Mouse (Mus musculus): Measurements from ENCODE around the gene Olfr600. TPM values are rescaled to one million over a fixed set of nuclear protein-coding genes. Genes with fewer than 3 reads are reported as not detected.
"Not testable (repeated sequence)": the region's sequence is repeated elsewhere in the genome, so short reads cannot be mapped to it uniquely, and the experiment has no call there.

Gene Olfr600
- polyA plus RNA-seq (2012; rRNA removed) = not detected in 2 replicates

- no peaks in the 10 kb centered on the region for H3K4me1 ChIP-seq (ENCODE audit: control insufficient read depth, insufficient read depth, low read length)
- no peak within 1 kb of the TSS for H3K4me3 ChIP-seq (ENCODE audit: control insufficient read depth, low read depth, low read length)
- TF ChIP-seq POLR2A (IDR thresholded peaks at IDR 0.05; ENCODE audit: control insufficient read depth, low read depth, low read length) (no peak), CTCF (IDR thresholded peaks at IDR 0.05; ENCODE audit: control insufficient read depth, insufficient read depth, insufficient replicate concordance, low read depth, low read length) (no peak)
- no peak within 1 kb of the TSS for H3K27ac ChIP-seq (ENCODE audit: control insufficient read depth, insufficient read depth, low read depth, low read length)
- H3K36me3 ChIP-seq (ENCODE audit: control insufficient read depth, insufficient read depth, low read length) = no peaks in the 10 kb centered on the region
- H3K27me3 ChIP-seq (ENCODE audit: control insufficient read depth, insufficient read depth, low read length) = no peaks in the 10 kb centered on the region
These were observed at the start of gene Olfr600 for GRCm38 (mm10) chr7:103349569-103349968. TSS of gene Olfr600 (minus strand) at chr7:103349669.

GRCm38 (mm10) chr7:103398981-103399380, 49.5 kb upstream of the Olfr600 start:
- Histone ChIP-seq H3K27ac (ENCODE audit: control insufficient read depth, insufficient read depth, low read depth, low read length) (no peak overlapping the region), H3K4me1 (ENCODE audit: control insufficient read depth, insufficient read depth, low read length) (no peaks in the 10 kb centered on the region), H3K4me3 (ENCODE audit: control insufficient read depth, low read depth, low read length) (no peak overlapping the region), H3K27me3 (ENCODE audit: control insufficient read depth, insufficient read depth, low read length) (no peaks in the 10 kb centered on the region), H3K36me3 (ENCODE audit: control insufficient read depth, insufficient read depth, low read length) (no peaks in the 10 kb centered on the region)
- TF ChIP-seq CTCF (IDR thresholded peaks at IDR 0.05; ENCODE audit: control insufficient read depth, insufficient read depth, insufficient replicate concordance, low read depth, low read length) (no peak), POLR2A (IDR thresholded peaks at IDR 0.05; ENCODE audit: control insufficient read depth, low read depth, low read length) (no peak)

- no peaks in the 10 kb centered on the region for H3K27me3 ChIP-seq (ENCODE audit: control insufficient read depth, insufficient read depth, low read length)
- no peak overlapping the region for H3K27ac ChIP-seq (ENCODE audit: control insufficient read depth, insufficient read depth, low read depth, low read length)
- TF ChIP-seq CTCF (IDR thresholded peaks at IDR 0.05; ENCODE audit: control insufficient read depth, insufficient read depth, insufficient replicate concordance, low read depth, low read length) (no peak), POLR2A (IDR thresholded peaks at IDR 0.05; ENCODE audit: control insufficient read depth, low read depth, low read length) (no peak)
- H3K4me1 ChIP-seq (ENCODE audit: control insufficient read depth, insufficient read depth, low read length) = no peaks in the 10 kb centered on the region
- H3K36me3 ChIP-seq (ENCODE audit: control insufficient read depth, insufficient read depth, low read length) = no peaks in the 10 kb centered on the region
- H3K4me3 ChIP-seq (ENCODE audit: control insufficient read depth, low read depth, low read length) = no peak overlapping the region
These were observed 48.3 kb upstream of the Olfr600 start for GRCm38 (mm10) chr7:103397758-103398157.

- TF ChIP-seq CTCF (IDR thresholded peaks at IDR 0.05; ENCODE audit: control insufficient read depth, insufficient read depth, insufficient replicate concordance, low read depth, low read length) = no peak
- no peak for TF ChIP-seq POLR2A (IDR thresholded peaks at IDR 0.05; ENCODE audit: control insufficient read depth, low read depth, low read length)
- H3K4me3 ChIP-seq (ENCODE audit: control insufficient read depth, low read depth, low read length) = no peak within 1 kb of the TSS
These were observed 36.6 kb upstream of the Olfr600 start, which contains the start of gene Olfr603 for GRCm38 (mm10) chr7:103386077-103386476. TSS of gene Olfr603 (minus strand) at chr7:103386177.

GRCm38 (mm10) chr7:103362555-103362954, 13.1 kb upstream of the Olfr600 start, which contains the start of gene Olfr601:
TSS of gene Olfr601 (minus strand) at chr7:103362655.
- TF ChIP-seq POLR2A (IDR thresholded peaks at IDR 0.05; ENCODE audit: control insufficient read depth, low read depth, low read length) = no peak
- no peak within 1 kb of the TSS for H3K27ac ChIP-seq (ENCODE audit: control insufficient read depth, insufficient read depth, low read depth, low read length)
- no peaks in the 10 kb centered on the region for H3K27me3 ChIP-seq (ENCODE audit: control insufficient read depth, insufficient read depth, low read length)
- no peaks in the 10 kb centered on the region for H3K4me1 ChIP-seq (ENCODE audit: control insufficient read depth, insufficient read depth, low read length)
- no peaks in the 10 kb centered on the region for H3K36me3 ChIP-seq (ENCODE audit: control insufficient read depth, insufficient read depth, low read length)
- H3K4me3 ChIP-seq (ENCODE audit: control insufficient read depth, low read depth, low read length) = no peak within 1 kb of the TSS

More at GRCm38 (mm10) chr7:103386077-103386476, 36.6 kb upstream of the Olfr600 start, which contains the start of gene Olfr603:
- H3K36me3 ChIP-seq (ENCODE audit: control insufficient read depth, insufficient read depth, low read length) = no peaks in the 10 kb centered on the region
- H3K27me3 ChIP-seq (ENCODE audit: control insufficient read depth, insufficient read depth, low read length) = no peaks in the 10 kb centered on the region
- H3K4me1 ChIP-seq (ENCODE audit: control insufficient read depth, insufficient read depth, low read length) = no peaks in the 10 kb centered on the region
- H3K27ac ChIP-seq (ENCODE audit: control insufficient read depth, insufficient read depth, low read depth, low read length) = no peak within 1 kb of the TSS

- H3K27me3 ChIP-seq (ENCODE audit: control insufficient read depth, insufficient read depth, low read length) = no peaks in the 10 kb centered on the region
- no peak for TF ChIP-seq CTCF (IDR thresholded peaks at IDR 0.05; ENCODE audit: control insufficient read depth, insufficient read depth, insufficient replicate concordance, low read depth, low read length)
- H3K27ac ChIP-seq (ENCODE audit: control insufficient read depth, insufficient read depth, low read depth, low read length) = no peak within 1 kb of the TSS
- H3K36me3 ChIP-seq (ENCODE audit: control insufficient read depth, insufficient read depth, low read length) = no peaks in the 10 kb centered on the region
- H3K4me3 ChIP-seq (ENCODE audit: control insufficient read depth, low read depth, low read length) = no peak within 1 kb of the TSS
- peaks cover 5% of the 10 kb centered on the region for H3K4me1 ChIP-seq (ENCODE audit: control insufficient read depth, insufficient read depth, low read length)
These were observed 13.9 kb downstream of the Olfr600 start, which contains the start of gene Olfr599 for GRCm38 (mm10) chr7:103335617-103336016. TSS of gene Olfr599 (plus strand) at chr7:103335917.

GRCm38 (mm10) chr7:103323268-103323667, 26.2 kb downstream of the Olfr600 start, which contains the start of gene Olfr598:
TSS of gene Olfr598 (plus strand) at chr7:103323568.
- H3K36me3 ChIP-seq (ENCODE audit: control insufficient read depth, insufficient read depth, low read length) = no peaks in the 10 kb centered on the region
- H3K4me3 ChIP-seq (ENCODE audit: control insufficient read depth, low read depth, low read length) = no peak within 1 kb of the TSS
- H3K4me1 ChIP-seq (ENCODE audit: control insufficient read depth, insufficient read depth, low read length) = no peaks in the 10 kb centered on the region
- H3K27ac ChIP-seq (ENCODE audit: control insufficient read depth, insufficient read depth, low read depth, low read length) = no peak within 1 kb of the TSS
- no peaks in the 10 kb centered on the region for H3K27me3 ChIP-seq (ENCODE audit: control insufficient read depth, insufficient read depth, low read length)
- no peak for TF ChIP-seq POLR2A (IDR thresholded peaks at IDR 0.05; ENCODE audit: control insufficient read depth, low read depth, low read length)
- TF ChIP-seq CTCF (IDR thresholded peaks at IDR 0.05; ENCODE audit: control insufficient read depth, insufficient read depth, insufficient replicate concordance, low read depth, low read length) = no peak

- not testable (repeated sequence) for H3K27ac ChIP-seq (ENCODE audit: control insufficient read depth, insufficient read depth, low read depth, low read length); H3K4me3 ChIP-seq (ENCODE audit: control insufficient read depth, low read depth, low read length); H3K4me1 ChIP-seq (ENCODE audit: control insufficient read depth, insufficient read depth, low read length); H3K36me3 ChIP-seq (ENCODE audit: control insufficient read depth, insufficient read depth, low read length); H3K27me3 ChIP-seq (ENCODE audit: control insufficient read depth, insufficient read depth, low read length)
These were observed 33.5 kb downstream of the Olfr600 start, which contains the start of gene Olfr597 for GRCm38 (mm10) chr7:103316015-103316414. TSS of gene Olfr597 (plus strand) at chr7:103316315.

- not testable (repeated sequence) for H3K4me1 ChIP-seq (ENCODE audit: control insufficient read depth, insufficient read depth, low read length); H3K36me3 ChIP-seq (ENCODE audit: control insufficient read depth, insufficient read depth, low read length); H3K27me3 ChIP-seq (ENCODE audit: control insufficient read depth, insufficient read depth, low read length); H3K4me3 ChIP-seq (ENCODE audit: control insufficient read depth, low read depth, low read length); H3K27ac ChIP-seq (ENCODE audit: control insufficient read depth, insufficient read depth, low read depth, low read length)
These were observed 44.1 kb downstream of the Olfr600 start, which contains the start of gene Olfr596 for GRCm38 (mm10) chr7:103305348-103305747. TSS of gene Olfr596 (plus strand) at chr7:103305648.

All from testis, adult 2 months (tissue).